Mouse (Mus musculus) kidney, adult 11 months (tissue): ENCODE data around the gene Renbp.

Experiments used
- DNase-seq: peaks from one replicate; pipeline ENCODE4 v3.0.0; 2022

The Renbp gene

GRCm38 (mm10) chrX:73918631-73919030, 12.0 kb downstream of the Renbp start:
- DNase-seq, result no peak

GRCm38 (mm10) chrX:73916945-73917344, 13.7 kb downstream of the Renbp start:
- no peak for DNase-seq

- peak; percentile 96 for DNase-seq
Observed at GRCm38 (mm10) chrX:73914827-73915703, 15.6 kb downstream of the Renbp start.

GRCm38 (mm10) chrX:73911588-73911987, 19.1 kb downstream of the Renbp start:
- DNase-seq, result no peak

GRCm38 (mm10) chrX:73911156-73911555, 19.5 kb downstream of the Renbp start:
- DNase-seq, result no peak

GRCm38 (mm10) chrX:73910451-73910850, 20.2 kb downstream of the Renbp start:
- DNase-seq, result no peak

GRCm38 (mm10) chrX:73910049-73910448, 20.6 kb downstream of the Renbp start:
- DNase-seq, result no peak

GRCm38 (mm10) chrX:73897959-73898358, 32.7 kb downstream of the Renbp start:
- DNase-seq, result no peak

GRCm38 (mm10) chrX:73895719-73896118, 34.9 kb downstream of the Renbp start, which contains the start of gene L1cam:
Gene L1cam, minus strand, starts transcription at chrX:73896105.
- peak; percentile 50 for DNase-seq

GRCm38 (mm10) chrX:73892833-73893232, 37.8 kb downstream of the Renbp start:
- DNase-seq, result no peak

GRCm38 (mm10) chrX:73891551-73892152, 39.0 kb downstream of the Renbp start, which contains the start of gene Avpr2:
Gene Avpr2, plus strand, starts transcription at chrX:73892102.
- DNase-seq, result peak; percentile 54

- peak; percentile 74 for DNase-seq
Observed at GRCm38 (mm10) chrX:73881463-73881862, 49.2 kb downstream of the Renbp start.

GRCm38 (mm10) chrX:73881036-73881427, 49.6 kb downstream of the Renbp start:
- DNase-seq, result peak; percentile 17

- peak; percentile 53 for DNase-seq
Observed at GRCm38 (mm10) chrX:73880194-73881035, 50.2 kb downstream of the Renbp start.

- no peak for DNase-seq
Observed at GRCm38 (mm10) chrX:73877014-73877413, 53.6 kb downstream of the Renbp start.

- DNase-seq, result no peak
Observed at GRCm38 (mm10) chrX:73875881-73876280, 54.8 kb downstream of the Renbp start.
